Mouse (Mus musculus) liver (tissue): ENCODE data around the gene Mapkapk3.

Experiments
- DNase-seq: peaks from one replicate; pipeline ENCODE4 v3.0.0-alpha.2; 2020; ENCODE audit warnings: mixed read lengths

Mapkapk3 gene

DNA sequence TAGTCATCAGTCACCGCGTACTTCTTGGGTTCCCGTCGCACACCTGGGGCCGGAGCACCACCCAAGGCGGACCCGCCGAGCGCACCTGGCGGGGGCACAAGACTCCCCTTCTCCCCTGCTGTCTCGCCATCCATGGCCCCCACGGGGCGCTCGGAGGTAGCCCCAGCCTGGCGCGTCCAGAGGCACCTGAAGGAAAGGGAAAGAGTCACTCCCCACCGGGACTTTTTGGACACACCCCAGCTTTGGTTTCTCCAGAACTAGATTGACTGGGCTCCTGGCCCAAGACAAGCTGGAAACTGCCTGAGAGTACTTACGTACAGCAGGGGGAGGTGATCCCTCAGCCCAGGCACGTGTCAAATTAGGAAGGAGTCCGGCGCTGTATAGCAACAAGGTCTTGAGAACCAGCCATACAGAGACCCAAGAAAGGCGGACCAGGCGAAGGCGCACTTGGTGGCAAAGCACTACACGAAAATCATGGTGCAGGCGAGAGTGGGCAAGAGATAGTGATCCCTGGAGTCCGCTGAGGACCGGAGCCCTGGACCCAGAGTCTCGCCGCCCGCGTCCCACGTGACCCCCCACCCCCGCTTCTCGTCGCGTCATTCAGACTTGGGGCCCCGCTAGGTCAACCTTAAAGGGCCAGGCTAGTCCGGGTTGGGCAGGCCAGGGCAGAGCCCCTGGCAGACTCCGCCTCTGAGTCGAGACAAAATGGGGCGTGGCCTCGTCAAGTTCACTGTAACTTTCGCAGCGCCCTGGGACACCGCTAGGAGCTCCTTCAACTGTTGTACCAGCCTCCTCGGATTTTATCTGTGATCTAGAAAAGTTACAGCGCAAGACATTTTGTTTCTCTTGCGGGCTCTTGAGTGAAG lies at the start of gene Mapkapk3:
Gene Mapkapk3, minus strand, starts transcription at position 667 of the 866 bp plus-strand sequence.
- DNase-seq: peak; percentile 93

GRCm38 (mm10) chr9:107338172-107338883 lies 48.7 kb upstream of the Mapkapk3 start, which contains the start of gene Hemk1:
Gene Hemk1 (minus strand): TSS chr9:107338350.
- DNase-seq: peak; percentile 84

- DNase-seq: no peak
These were observed 46.7 kb upstream of the Mapkapk3 start for GRCm38 (mm10) chr9:107336386-107336785.

DNA sequence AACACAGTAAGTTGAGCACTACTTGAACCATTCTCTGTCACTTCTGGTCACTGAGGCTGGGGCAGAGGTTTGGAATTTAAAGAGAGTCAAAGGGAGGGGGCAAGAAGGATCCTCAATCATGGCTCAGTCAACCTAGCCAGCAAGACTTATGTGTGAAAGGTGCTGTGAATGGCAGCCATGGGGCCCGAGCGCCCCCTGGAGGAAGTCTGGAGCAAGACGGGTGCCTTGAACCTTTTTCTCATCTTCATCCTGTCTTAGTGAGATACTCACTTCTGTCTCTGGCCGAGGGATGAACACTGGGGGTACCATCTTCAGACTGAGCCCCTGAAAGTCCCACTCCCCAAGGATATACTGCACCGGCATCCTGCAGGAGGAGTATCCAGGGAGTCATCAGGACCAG lies 46.2 kb upstream of the Mapkapk3 start:
- DNase-seq: peak; percentile 80

DNA sequence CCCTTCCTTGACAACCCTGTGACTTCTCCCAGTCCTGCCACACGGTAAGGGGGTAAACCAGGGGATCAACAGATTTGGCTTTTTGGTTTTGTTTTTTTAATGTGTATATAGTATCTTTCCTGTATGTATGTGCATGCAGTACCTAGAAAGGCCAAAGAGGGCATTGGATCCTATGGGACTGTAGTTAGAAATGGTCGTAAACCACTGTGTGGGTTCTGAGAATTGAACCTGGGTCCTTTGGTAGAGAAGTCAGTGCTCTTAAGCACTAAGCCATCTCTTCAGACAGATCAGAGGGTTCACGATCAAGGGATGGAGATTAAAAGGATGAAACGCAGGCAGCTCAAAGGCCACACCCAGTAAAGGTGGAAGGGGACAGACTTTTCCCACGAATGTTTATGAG lies 45.4 kb upstream of the Mapkapk3 start:
- DNase-seq: no peak

- no peak for DNase-seq
These were observed 44.7 kb upstream of the Mapkapk3 start for GRCm38 (mm10) chr9:107334356-107334755.

- DNase-seq: no peak
These were observed 44.0 kb upstream of the Mapkapk3 start for GRCm38 (mm10) chr9:107333686-107334085.

- no peak for DNase-seq
These were observed 41.1 kb upstream of the Mapkapk3 start for GRCm38 (mm10) chr9:107330791-107331190.

DNA sequence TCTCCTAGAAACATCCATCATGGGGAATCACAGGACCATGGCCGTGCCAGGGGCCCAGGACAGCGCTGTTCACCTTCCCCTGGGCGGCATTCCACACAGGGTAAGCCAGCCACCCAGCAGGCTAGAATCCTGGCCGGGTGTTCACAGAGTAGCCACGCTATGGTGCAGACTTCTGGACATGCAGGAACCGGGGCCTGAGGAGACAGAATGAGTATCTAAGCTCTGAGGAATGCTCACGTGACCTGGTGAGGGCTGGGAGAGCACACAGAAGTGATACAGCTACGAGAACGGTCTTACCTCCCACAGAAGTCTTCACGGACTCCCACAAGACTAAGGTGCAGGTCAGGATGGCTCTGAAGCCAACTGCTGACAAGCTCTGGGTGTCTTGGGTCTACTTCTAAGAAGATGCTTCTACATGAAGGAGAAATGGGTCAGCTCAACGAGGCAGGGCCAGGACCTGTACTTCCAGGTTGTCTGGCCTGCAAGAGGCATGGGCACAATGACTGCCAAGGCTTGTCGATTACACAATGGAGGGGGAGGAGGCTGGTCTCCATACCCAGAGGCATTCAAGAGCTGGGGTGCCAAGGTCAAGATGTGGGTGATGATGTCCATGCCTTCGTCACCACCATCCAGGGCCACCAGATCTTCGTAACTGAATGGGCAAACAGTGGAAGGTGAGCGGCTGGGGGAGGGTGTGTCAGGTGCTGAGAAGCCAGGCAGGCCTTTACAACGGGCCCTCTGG lies 38.4 kb upstream of the Mapkapk3 start:
- DNase-seq: no peak

DNA sequence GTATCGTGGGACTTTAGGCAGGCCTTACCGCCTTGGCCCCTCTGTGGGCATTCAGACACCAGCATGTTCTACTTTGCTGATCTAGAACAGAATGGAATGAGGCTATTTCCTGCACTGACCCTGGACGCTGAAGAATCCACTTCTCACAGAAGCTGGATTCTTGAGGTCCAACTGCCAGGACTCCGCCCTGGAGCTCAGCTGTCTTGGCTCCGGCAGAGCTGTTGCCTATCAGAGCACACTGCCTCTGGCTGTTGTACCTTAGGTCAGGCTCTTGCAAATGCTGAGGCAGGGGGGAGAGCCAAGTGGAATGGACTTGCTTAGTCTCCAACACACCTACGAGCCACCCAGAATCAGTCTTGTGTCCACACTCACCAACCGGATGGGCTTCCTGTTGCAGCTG lies 36.2 kb upstream of the Mapkapk3 start:
- DNase-seq: no peak

DNA sequence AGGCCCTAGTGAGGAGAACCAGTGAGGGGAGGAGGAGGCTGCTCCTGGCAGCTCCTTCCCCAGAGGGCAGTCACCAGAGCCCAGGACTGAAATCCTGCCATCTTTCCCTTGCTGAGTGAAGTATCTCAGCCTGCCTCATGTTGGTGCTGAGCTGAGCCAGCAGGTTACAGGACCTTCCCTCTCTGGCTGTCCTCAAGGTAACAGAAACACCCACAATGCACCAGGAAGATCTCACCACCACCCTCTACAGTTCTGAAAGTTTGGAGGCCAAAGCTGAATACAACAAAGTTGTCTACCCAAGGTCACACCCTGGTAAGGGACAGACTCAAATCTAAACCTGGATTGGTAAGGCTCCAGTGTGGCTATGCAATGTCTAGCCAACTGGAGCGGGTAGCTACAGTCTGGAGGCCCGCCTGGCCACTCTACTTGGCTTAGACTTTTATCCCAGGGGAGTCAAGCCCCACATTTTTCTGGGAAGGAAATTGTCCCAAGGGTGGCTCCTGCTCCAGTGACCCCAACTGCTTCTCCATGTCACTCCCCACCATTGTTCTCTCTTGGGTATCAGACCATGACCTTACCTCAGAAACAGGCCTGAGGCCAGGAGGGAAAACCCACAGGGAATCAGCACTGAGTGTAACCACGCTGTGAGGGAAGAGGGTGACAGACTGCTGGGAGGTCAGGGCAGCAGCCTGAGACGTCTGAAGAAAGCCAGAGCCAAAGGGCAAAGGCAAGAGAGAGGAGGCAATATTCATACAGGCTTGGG lies 35.3 kb upstream of the Mapkapk3 start:
- DNase-seq: no peak

- DNase-seq: no peak
These were observed 33.9 kb upstream of the Mapkapk3 start for GRCm38 (mm10) chr9:107323558-107323957.

- no peak for DNase-seq
These were observed 32.9 kb upstream of the Mapkapk3 start for GRCm38 (mm10) chr9:107322461-107323050.

GRCm38 (mm10) chr9:107315791-107316190 lies 26.1 kb upstream of the Mapkapk3 start:
- DNase-seq: no peak

DNA sequence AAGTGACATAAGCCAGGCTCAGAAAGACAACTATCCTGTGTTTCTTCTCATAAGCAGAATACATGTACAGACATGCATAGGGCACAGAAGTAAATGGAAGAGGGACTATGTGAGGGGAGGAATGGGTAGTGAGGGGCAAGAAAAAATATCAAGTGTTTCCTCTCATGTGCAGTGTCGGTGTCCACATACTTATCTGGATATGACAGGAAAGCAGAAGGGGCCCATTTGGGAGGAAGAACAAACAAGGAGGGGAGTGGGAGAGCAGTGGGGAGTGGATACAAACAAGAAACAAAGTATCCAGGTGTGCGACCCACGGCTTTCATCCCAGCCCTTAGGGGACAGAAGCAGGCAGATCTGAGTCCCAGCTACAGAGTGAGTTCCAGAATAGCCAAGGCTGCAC lies 24.2 kb upstream of the Mapkapk3 start:
- no peak for DNase-seq

GRCm38 (mm10) chr9:107312811-107313584 lies 23.3 kb upstream of the Mapkapk3 start:
- peak; percentile 80 for DNase-seq

DNA sequence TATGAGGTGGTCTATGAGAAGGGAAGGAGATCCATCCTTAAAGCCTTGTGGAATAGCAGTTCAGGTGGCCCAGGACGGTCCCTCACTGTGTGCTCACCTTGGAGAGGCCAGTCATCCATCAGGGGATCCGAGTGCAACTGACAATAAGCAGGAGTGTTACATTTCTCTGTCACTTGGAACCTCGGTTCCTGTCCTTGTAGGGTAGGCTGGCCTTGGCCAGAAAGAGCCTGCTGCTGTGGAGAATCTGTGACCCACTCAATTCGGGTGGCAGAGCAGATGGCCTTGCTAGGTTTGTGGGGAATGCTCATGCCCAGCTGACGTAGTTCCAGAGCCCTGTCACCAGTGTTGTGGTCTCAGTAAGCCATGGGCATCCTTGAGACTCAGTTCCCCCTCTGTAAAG lies 19.9 kb upstream of the Mapkapk3 start:
- no peak for DNase-seq

DNA sequence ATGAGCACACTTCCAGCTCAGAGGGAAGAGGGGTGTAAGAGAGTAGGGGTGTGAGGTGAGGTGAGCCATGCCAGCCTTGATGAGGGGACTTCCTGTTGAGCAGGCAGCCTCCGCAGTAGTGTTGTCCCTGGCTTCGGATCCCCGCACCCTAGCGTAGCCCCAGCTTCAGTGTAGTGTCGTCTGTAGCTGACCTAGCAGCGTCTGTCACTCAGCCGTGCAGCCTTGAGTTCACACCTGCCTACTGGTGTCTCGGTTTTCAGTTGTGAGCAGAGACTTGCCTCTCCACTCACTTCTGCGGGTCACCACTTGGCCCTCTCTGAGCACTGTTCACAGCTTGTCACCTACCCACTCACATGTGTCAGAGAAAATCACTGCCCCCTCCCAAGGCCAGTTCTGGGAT lies 19.5 kb upstream of the Mapkapk3 start:
- DNase-seq: no peak

DNA sequence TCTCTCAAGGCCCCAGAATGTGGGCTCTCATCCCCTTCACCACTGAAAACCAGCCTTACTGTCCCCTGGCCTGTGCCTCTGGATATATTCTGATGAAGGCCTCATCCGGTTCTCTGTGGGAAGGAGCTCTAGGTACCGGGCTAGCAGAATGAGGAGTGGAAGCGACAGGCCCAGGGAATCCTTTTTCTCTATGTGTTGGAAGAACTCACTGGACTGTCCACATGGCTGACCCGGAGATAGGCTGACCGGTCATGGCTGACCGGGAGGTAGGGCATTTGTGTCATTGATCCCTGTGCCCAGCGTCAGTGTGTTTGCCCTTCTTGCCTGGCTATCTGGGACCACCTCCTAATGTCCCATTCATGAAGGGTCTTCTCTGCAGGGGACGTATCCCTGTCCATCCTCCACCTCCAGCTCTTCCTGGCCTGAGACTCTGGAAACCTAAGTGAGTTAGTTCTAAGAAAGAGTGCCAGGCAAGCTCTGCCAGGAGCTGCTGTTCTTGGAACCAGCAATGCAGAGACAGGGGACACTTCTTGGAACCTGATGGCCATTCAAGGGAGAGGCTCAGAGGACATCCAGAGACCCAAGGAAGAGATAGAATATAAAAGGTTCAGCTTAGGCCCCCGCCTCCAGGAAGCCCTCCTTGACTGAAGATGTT lies 18.8 kb upstream of the Mapkapk3 start:
- DNase-seq: no peak

DNA sequence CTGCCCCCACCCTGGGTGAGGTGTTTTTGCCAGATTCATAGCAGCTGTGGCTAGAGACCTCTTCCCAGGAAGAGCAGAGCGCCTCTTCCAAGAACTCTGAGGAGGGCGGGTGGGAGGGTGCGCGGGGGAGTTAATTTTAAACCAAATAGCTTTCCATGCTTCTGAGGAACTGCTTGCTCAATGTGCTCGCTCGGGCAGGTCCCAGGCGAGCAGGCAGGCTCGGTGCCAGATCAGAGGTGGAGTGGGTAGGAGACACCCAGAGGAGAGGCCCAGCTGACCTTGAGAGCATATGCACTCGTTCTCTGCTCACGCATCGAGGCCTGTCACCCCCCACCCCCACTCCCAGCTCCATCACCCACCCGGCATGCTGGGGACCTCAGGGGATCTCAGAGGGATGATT lies 18.2 kb upstream of the Mapkapk3 start:
- DNase-seq: peak; percentile 52
